Mouse (Mus musculus) limb, embryonic 10.5 days (tissue): ENCODE data around the gene Rsph3a. TPM values are rescaled to one million over a fixed set of nuclear protein-coding genes. Genes with fewer than 3 reads are reported as not detected.
"Not testable (repeated sequence)": the region's sequence is repeated elsewhere in the genome, so short reads cannot be mapped to it uniquely, and the experiment has no call there.

Experiments used
- DNase-seq: peaks from one replicate; pipeline ENCODE4 v3.0.0-alpha.2; 2017; ENCODE audit warnings: low spot score
- H3K27ac ChIP-seq: fragments of 300-500 bp; sonication (generic); 2 replicates; pipeline ENCODE4 v1.5.1; 2016; ENCODE audit warnings: mild to moderate bottlenecking
- H3K27me3 ChIP-seq: fragments of 300-500 bp; sonication (generic); 2 replicates; pipeline ENCODE4 v1.6.1; 2016; ENCODE audit warnings: low read depth, mild to moderate bottlenecking; ENCODE audit not compliant: poor library complexity, severe bottlenecking
- H3K36me3 ChIP-seq: fragments of 300-500 bp; sonication (generic); 2 replicates; pipeline ENCODE4 v1.6.1; 2016; ENCODE audit warnings: mild to moderate bottlenecking, moderate library complexity
- H3K4me1 ChIP-seq: fragments of 300-500 bp; sonication (generic); 2 replicates; pipeline ENCODE4 v1.6.1; 2016
- H3K4me3 ChIP-seq: fragments of 300-500 bp; sonication (generic); 2 replicates; pipeline ENCODE4 v1.5.1; 2016; ENCODE audit warnings: mild to moderate bottlenecking, moderate library complexity
- H3K9me3 ChIP-seq: fragments of 300-500 bp; sonication (generic); replicated peaks from 2 replicates; pipeline ENCODE4 v1.6.1; 2016; ENCODE audit warnings: mild to moderate bottlenecking
- WGBS: fragments of 180-500 bp; shearing (Covaris S2); methylation state at CpG from one replicate; pipeline ENCODE4 v1.1.7; 2016; 5-methylcytosine and 5-hydroxymethylcytosine counted together
- polyA plus RNA-seq: library from polyadenylated mRNA; unstranded; fragments of >200 nt; fragmentation: Nextera tagmentation; extraction: Ambion mirVana; gene quantifications from 2 replicates; pipeline ENCODE4 v1.2.1, GENCODE M21; 2016

The Rsph3a gene
- polyA plus RNA-seq, 1 experiment from 2014 or later: 53.0 TPM

- not testable (repeated sequence) for H3K36me3 ChIP-seq, H3K27ac ChIP-seq, H3K4me1 ChIP-seq, H3K4me3 ChIP-seq, DNase-seq, H3K27me3 ChIP-seq, H3K9me3 ChIP-seq
- 90% methylated on average over 4 of the region's 4 CpGs for WGBS
Measured at GRCm38 (mm10) chr17:8013974-8014373, 68.6 kb downstream of the Rsph3a start.

- no CpG with 5 or more reads among the region's 6 CpGs for WGBS
- H3K4me1 ChIP-seq, H3K27me3 ChIP-seq, H3K27ac ChIP-seq, H3K4me3 ChIP-seq, H3K36me3 ChIP-seq, DNase-seq, H3K9me3 ChIP-seq: not testable (repeated sequence)
Measured at GRCm38 (mm10) chr17:8022675-8023074, 77.3 kb downstream of the Rsph3a start.

- not testable (repeated sequence) for H3K36me3 ChIP-seq, H3K4me1 ChIP-seq, H3K9me3 ChIP-seq, H3K4me3 ChIP-seq, DNase-seq, H3K27me3 ChIP-seq, H3K27ac ChIP-seq
- no CpG with 5 or more reads among the region's 12 CpGs for WGBS
Measured at GRCm38 (mm10) chr17:8027475-8028168, 82.2 kb downstream of the Rsph3a start.

Other genes with a start within 250 kb of the Rsph3a start
- gene Fndc1, start 118.3 kb upstream of the Rsph3a start, polyA plus RNA-seq: 0.30 and 0.55 TPM in 2 replicates
- gene Tagap, start 19.6 kb upstream of the Rsph3a start, polyA plus RNA-seq: 0.19 and 0.26 TPM in 2 replicates
- gene Gm49673, start 202.2 kb downstream of the Rsph3a start, polyA plus RNA-seq: not detected in 2 replicates
- 24.0 and 27.0 TPM in 2 replicates for gene Rnaset2a, start 202.5 kb downstream of the Rsph3a start, polyA plus RNA-seq
- 54.1 and 55.2 TPM in 2 replicates for gene Fgfr1op, start 219.9 kb downstream of the Rsph3a start, polyA plus RNA-seq